Mouse (Mus musculus): ENCODE measurements around the gene 1700056E22Rik.

Gene 1700056E22Rik

DNA sequence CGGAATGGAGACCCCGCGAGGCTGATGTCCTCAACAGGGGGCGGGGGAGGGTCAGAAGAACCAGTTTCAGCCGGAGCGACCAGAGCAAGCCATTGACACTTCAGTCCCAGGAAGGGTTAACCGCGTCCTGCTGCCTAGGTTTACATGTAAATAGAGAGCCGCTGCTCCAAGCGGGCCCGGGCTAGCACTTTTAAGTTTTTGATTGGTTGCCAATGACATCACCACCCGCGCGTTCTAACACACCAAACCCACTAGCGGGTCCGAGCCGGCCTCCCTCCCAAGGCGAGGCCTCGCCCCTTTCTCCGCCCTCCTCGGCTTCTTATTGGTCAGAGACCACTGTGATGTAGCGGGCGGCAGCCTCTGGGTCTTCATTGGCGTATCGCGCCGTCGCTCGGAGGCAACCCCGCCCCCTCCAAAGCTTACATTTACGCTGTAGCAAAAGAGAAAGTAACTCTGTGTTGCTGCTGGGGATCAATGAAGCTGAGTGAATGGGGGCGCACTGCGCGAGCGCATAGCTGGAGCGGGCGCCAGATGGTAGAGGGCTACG is at the start of gene 1700056E22Rik:
1700056E22Rik (minus strand) TSS at position 291 of the 547 bp plus-strand sequence.
- peak; percentile 99 for DNase-seq

DNA sequence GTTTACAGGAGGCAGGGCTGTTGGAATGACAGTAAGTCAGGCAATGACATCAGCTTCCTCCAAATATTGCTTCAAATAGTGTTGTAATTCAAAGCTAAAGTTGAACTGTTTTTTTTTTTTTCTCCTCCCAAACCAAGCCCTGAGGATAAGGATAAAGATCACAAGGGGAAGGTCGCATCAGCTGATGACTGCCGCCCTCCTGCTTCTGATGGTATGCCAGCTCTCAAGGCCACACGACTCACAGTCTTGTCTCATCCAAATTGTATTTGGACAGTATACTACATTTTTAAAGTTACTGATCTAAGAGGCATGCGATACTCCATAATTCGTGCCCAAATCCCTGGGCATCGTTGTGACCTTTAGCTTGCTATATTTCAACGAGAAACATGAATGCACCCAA is 49.1 kb upstream of the 1700056E22Rik start:
- no peak for DNase-seq

DNA sequence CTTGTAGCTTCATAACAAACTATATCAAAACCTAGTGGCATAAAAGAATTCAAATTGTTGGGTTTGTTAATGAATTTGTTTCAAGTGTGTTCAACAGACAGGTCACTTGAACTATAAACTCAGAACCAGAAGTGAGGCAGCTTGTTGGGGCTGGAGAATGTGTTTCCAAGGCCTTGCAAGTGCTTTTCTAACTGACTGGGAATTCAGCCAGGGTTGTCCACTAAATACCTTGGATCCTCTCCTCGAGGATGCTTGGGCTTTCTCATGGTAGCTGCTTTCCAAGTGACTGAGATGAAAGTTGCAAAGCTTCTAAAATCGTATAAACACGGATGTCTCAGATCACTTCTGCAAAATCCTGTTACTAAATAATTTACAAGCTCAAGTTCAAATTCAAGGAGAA is 48.6 kb upstream of the 1700056E22Rik start:
- no peak for DNase-seq

DNA sequence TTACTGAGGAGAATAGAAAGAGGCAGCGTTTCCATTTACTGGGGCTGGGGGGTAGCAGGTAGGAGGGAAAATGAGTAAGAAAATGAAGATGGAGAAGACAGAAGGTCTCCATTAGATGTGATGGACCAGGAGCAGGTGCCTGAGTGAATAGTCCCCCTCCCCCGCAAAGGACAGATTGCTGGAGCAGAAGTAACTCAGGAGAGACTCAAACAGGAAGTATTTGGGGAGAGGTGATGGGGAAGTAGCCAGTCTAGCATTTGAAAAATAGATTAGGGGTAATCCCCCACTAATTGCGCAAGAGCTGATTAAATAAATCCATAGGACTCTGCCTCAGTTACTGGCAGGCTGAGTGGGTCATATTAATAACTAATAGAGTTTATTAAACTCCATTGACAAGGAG is 45.2 kb upstream of the 1700056E22Rik start:
- no peak for DNase-seq

DNA sequence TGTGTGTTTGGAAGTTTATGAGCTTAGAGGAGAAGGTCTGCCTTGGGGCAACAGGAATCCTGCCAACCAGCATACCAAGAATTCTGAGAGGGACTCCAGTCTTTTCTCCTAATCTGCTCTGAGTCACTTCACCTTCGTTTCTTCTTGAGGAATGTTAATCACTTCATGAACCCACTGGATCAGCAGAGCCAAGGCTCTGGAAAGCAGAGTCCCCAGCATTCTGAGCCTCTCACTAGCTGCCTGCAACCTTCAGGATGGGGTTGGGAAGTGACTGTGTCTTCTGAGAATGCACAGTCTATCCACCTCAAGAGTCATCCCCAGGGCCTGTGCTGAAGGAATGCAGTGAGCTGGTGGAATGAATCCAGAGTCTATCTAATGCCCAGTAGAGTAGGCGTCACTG is 42.7 kb upstream of the 1700056E22Rik start:
- no peak for DNase-seq

DNA sequence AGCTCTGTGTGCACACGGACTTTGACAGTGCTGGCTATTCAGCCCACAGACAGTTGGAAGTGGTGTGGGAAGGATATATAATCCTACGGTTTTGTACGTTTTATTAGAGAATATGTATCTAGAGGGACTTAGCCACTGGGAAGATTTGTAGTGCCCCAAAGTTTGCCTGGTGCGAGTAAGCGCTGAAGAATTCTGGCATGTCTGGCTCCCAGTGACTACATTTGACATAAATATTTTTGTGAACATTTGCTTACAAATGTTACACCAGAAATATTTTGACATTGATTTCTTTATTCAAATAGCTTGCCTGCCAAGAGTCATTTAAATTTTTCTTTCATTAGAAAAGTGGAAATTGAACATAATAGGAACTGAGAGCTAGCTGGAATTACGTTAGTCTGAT is 42.0 kb upstream of the 1700056E22Rik start:
- no peak for DNase-seq

DNA sequence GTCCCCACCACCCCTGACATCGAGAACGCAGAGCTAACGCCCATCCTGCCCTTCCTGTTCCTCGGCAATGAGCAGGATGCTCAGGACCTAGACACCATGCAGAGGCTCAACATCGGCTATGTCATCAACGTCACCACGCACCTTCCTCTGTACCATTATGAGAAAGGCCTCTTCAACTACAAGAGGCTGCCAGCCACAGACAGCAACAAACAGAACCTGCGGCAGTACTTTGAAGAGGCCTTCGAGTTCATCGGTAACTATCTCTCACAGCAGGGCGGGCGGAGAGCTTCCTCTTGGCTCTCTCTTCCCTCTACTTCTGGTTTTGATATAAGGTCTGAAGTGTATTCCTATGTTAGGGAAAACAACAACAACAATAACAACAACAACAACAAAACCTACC is 34.9 kb upstream of the 1700056E22Rik start:
- no peak for DNase-seq

DNA sequence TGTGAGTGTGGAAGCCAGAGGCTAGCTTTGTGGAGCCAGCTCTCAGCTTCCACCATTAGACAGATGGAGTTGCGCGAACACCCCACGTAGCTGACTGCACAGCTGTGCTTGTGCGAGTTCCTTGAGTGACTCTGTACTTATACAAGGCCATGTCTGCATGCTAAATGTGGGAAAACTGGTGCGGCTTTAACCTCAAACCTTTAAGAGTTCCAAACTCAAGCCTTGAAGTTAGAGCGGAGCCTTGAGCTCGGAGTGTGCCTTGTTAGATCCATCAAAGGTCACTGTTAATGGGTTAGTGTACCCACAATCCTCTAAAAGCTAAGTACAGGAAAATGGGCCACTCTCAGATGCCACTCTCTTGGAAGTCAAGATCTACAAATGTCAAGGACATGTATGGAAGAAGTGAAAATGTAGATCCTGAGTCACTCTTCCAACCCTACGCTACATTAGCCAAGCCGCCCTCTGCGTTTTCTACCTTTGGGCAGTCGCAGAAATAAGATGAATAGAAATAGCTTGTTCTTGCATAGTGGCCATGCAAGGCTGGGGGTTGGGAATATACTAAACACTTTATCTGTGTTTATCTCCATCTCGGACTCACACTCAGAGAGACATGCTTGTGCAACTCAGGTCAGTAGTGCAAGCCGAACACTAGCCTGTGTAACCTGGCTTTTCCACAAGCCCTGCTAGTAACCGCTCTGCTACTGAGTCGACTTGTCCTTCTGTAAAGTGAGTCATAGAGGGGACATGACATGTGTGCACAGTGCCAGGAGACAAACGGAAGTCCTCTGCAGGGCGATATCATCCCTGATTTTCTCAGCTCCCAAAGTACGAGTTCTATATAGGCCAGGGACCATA is 33.8 kb upstream of the 1700056E22Rik start:
- no peak for DNase-seq

DNA sequence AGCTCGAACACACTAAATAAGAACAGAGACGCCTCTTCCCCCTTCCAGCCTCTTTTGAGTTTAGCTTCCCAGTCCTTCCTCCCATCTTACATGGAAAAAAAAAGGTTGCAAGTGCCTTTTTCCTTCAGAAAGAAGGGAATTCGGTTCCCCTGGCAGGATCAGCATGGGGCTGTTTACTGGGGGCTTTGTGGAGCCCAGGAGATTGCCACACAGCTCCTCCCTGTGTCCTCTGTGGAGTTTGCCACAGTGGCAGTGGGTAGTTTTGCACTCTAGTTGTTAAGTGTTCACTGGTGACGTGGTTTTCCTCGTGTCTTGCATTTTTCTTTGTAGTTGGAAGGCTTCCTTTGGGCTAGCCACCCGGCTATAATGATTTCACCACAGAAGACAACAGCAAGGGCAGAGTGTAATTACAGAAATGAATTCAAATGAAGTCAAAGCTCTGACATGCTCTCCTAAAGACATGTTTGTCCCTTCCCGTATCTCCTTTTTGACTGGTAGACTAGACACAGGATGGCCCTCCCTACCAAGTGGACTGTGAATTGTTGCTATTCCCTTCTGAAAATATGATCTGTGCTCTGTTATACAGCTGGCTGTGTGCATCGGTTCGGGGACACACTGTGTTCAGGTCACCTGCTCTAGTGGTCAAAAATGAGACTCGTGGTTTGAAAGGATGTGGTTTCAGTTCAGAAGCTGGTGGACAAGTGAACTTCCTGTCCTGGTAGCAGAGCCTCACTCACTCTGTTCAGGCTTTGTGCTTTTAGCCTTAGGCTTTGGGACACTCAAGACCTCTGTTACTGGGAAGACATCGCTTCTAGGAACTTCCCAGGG is 32.6 kb upstream of the 1700056E22Rik start:
- DNase-seq: no peak

DNA sequence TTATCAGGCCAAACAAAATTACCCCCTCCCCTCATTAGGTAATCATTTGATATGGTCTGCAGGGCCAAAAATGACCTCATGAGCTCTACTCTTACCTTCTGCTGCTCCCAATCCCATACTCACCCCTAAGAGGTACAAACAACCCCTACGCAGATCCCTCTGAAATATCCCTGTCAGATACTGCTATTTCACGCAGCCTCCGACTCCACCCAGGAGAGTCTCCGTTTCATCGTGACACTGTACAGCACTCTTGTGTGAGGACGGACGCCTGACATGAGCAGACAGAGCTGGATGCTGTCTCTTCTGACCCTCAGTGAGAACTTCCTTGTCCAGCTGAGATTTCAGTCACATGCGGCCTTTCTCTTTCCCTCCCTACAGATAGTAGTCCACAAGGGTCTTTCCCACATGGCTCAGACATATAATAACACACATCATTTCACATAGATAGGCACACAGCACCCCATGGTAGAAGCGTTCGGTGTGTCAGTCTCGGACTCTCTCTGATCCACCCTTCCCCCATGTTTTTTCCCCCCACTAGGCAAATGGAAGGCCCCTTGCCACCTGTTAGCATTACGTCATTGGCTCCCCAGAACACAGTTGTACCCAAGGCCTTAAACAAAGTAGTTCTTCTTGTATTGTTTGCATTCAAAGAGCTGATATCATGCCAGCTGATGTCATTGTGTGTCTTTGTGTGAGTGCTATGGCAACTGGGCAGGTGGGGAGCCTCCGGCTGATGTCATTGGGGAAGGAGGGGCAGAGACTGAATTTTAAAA is 31.7 kb upstream of the 1700056E22Rik start:
- DNase-seq: no peak

DNA sequence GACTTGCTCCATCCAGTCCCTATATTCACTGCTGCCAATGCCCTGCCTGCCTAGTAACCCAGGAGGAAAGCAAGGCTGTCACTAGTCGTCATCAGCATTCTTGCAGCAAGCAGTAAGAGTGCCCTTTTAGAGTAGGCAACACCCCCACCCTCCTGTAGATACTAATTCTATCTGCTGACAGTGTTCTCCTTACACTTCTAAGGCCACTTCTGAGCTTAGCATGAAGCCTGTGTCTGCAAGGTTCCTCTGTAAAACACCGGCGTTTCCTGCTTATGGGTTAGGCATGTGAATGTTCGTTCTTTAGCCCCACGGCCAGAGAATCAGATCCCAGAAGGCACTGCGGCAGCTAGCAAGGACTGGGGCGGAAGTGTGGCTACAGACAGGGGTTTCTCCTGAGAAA is 30.2 kb upstream of the 1700056E22Rik start:
- no peak for DNase-seq

DNA sequence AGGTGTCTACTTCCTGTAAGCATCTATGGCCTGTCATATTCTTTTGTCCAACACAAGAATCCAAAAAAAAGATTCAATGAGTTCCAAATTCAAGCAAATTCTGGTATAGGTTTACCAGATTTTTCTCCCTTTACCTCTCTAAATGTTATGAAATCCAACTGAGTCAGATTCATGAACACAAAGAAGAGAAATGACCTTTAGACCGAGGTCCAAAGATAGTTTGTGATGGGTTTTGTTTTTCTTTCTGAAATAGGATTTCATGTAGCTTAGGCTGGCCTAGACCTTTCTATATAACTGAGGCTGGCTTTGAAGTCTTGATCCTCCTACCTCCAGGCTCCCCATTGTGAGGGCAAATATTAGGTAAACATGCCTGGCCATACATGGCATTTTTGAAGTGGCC is 27.8 kb upstream of the 1700056E22Rik start:
- no peak for DNase-seq

DNA sequence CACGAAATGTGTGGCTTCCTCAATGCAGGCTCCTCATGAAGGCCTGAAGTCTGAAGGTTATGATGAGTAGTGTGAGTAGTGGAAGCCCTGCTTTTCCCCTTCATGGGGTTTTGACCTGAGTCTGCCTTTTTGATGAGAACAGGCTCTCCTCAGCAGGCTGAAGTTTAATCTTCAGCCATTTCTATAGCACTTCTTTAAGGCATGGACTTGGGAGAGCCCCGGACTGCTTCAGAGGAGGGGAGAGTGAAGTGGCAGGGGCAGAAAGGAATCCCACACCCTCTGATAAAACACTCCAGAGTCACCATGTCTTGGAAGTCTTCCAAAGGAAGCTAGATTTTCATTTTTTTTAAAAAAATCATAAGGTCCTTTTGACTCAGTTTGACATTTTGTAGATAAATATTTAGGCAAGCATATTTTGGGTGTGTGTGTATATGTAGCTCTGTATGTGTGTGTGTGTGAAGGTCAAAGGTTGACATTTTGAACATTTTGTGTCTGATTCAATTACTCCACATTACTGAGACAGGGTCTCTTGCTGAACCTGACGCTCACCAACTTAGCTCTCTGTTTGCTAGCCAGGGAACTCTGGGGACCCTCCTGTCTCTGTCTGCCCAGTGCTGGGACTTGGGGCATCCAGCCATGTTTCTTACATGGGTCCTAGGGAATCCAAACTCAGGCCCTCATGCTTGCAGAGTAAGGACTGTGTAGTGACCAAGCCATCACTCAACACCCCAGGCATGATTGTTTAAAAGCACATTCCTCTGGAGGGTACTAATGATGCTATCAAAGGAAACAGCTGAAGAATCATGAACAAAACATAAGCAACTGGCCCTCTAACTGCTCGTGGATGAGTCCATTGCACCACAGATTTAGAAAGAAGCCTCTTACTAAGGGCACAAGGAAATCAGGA is 27.0 kb upstream of the 1700056E22Rik start:
- no peak for DNase-seq

DNA sequence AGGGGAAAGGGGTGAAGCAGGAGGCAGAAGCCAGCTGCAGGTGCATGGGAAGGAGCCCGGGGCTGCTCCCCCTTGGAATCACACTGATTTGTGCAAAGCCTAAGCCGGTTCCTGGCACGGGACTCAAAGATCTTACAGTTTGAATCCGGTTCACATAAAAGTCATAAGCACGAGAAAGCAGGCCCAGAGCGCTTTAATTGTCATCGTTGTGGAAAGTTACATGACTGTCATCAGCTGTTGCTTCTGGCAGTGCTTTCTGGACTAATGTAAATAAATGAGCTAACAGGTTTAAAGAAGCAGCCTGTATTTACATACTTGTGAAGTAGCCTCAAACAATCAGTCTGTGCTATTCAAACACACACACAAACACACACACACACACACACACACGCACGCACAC is 26.3 kb upstream of the 1700056E22Rik start:
- peak; percentile 75 for DNase-seq

DNA sequence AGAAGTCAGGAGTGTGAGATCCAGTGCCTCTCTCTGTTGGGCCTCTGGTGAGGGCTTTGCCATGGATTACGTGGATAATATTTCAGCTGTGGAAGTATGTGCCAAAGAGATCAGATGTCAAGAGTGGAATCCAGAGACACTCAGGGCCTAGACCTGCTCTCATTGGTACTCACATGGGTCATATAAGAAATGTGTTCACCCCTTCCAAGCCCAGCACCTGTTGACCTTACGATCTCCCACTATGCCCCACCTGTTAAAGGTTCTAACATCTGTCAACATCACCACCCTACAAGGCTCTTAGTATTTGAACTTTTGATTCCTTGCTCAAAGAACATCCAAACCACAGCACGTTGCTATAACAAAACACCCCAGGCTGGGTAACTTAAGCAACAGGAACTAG is 25.7 kb upstream of the 1700056E22Rik start:
- DNase-seq: no peak

DNA sequence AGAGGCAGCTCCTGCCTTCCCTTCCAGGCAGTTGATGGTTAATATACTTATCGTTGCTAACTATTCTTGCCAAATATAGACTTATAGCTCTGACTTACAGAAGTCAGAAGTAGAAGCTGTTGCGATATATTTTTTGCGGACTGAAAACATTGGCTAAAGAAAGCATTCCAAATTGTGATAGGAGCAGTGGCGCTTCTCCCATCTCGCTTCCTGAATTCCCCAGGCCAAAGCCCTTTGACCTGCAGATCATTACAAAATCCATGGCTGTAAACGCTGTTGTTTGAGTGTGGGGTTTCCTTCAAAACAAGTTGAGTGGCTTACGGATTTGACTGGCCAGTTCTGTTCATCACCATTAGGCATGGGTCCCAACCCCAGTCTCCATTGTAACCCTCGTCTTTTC is 24.1 kb upstream of the 1700056E22Rik start:
- no peak for DNase-seq

DNA sequence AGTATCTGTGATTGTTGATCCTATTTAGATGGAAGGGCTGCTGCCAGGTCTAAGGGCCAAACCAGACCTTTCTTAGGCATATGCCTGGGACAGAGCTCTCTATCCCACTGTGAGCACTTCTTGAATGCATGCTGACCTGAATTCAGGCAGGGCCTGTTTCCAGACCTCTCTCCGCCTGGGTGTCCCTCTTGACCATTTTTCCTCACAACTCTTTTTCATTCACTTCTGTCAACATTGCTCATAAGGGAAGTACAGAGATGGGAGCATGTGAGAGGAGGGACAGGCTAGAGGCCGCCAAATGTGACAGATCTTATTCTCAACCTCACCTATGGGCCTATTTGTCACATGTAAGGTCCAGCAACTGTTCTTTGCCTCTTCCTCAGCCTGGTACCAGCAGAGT is 20.1 kb upstream of the 1700056E22Rik start:
- DNase-seq: no peak

DNA sequence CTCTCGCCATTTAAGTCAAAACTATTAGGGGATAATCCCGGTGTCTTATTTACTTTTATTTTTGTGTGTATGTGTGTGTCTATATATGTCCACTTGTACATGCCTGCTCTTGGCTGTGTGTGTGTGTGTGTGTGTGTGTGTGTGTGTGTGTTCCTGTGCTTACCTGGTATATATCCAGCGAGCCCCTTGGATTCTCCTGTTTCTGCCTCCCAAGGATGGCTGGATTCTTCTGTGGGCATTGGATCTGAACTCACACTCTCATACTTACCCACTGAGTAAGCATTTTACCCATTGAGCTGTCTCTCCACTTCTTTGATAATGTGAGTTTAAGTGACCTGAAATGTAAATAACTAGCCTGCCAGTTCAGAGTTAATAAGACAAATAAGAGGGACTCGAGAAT is 19.6 kb upstream of the 1700056E22Rik start:
- DNase-seq: no peak

DNA sequence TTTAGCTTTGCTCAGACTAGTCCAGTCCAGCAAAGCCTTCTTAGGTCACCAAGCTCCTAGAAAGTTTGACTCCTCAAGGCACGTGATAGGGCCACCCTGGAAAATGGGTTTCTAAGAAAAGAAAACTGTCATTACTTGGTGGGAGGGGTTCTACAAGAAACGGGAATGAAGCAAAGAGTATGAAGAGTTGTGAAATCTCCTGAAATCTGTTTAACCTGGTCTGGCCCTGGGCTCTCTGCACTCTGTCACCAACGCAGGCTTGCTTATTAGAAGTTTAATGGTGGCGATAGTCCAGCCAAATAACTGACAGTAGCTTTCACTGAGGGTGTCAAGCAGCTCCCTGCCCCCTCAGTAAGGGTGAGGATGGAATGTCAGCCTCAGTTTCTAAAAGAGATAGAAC is 19.0 kb upstream of the 1700056E22Rik start:
- no peak for DNase-seq

DNA sequence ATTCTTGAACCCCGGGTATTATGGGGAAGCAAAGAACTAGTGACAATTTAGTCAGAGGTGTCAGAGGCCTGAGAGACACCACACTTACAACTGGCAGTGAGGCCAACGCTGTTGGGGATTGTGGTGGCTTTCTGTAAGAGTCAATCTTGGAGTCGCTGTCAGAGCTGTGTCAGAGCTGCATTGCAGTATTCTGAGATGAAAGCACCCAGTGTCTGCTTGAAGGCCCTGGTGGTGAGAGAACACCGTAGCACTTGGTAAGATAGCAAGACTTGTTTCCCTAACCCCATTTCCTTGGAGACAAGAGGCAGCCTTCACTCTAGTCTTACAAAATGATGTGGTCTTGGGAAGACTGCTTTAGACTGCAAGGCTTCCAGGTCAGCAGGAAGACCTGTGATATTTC is 18.2 kb upstream of the 1700056E22Rik start:
- no peak for DNase-seq

DNA sequence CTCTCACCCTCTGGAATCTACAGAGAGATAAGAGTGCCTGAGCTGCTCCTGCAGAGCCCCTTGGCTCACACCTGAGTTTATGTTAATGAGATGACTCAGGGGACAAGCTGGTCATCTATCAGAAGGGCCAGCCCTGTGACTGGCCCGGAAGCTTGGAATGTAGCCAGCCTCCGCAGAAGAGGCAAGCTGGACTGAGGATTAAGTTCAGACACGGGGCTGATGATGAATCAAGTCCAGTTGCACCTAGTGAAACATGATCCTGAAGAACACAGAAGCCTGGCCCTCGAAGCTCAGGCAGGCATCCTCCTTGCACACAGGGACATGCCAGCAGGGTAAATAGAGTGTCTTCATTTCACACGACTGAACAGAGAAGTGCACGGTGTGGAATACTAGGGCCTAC is 17.7 kb upstream of the 1700056E22Rik start:
- DNase-seq: peak; percentile 56

DNA sequence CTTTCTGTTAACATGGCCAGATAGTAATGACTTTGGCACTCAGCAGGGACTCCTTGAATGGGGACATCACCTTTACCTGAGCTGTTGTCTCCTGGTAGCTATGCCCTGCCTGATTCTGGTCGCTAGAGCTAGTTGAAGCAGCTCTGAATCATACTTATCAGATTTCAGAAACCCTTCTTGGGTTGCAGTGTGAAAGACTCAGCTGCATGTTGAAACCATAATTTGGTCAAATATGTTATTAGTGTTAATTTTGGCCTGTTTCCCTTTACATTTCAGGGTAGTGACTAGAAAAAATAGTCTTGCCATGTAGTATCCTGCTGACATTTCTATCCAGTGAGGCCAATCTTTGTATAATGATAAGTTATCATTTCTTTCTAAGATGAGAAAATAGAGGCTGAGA is 17.2 kb upstream of the 1700056E22Rik start:
- DNase-seq: no peak

Measured in kidney, postnatal 10 days (tissue).